ENCODE assay signal across 32 mouse cellular contexts in genomic region chr19:55501985-55502384, GRCm38 (mm10).
"Had no signal": no experiment of that assay in that cellular context is flagged by ENCODE, and none has a peak within 500 bp of the region (broad histone marks: within the 10 kb centered on the region; RNA-seq: fewer than 3 reads in every experiment).

No protein-coding gene starts in this region.

- ATAC-seq: liver, embryonic 12.5 days; liver, postnatal 0 days; lung, postnatal 0 days; midbrain, embryonic 13.5 days; midbrain, embryonic 15.5 days; midbrain, embryonic 16.5 days had no signal

- H3K27me3 ChIP-seq: limb, embryonic 12.5 days; limb, embryonic 13.5 days; limb, embryonic 15.5 days; liver, embryonic 12.5 days; liver, embryonic 13.5 days; liver, embryonic 15.5 days; lung, embryonic 15.5 days; megakaryocyte, embryonic 14.5 days; midbrain, embryonic 12.5 days; midbrain, embryonic 13.5 days; midbrain, embryonic 15.5 days; neural tube, embryonic 12.5 days had no signal

- H3K36me3 ChIP-seq: limb, embryonic 10.5 days; limb, embryonic 12.5 days; limb, embryonic 13.5 days; limb, embryonic 15.5 days; lung, embryonic 15.5 days; midbrain, embryonic 13.5 days; midbrain, embryonic 15.5 days; neural tube, embryonic 12.5 days had no signal

- H3K4me2 ChIP-seq: limb, embryonic 12.5 days; limb, embryonic 13.5 days; limb, embryonic 15.5 days; liver, embryonic 11.5 days; liver, embryonic 12.5 days; liver, embryonic 13.5 days; liver, embryonic 15.5 days; lung, embryonic 14.5 days; lung, embryonic 15.5 days; midbrain, embryonic 11.5 days; midbrain, embryonic 12.5 days; midbrain, embryonic 13.5 days; midbrain, embryonic 15.5 days; neural tube, embryonic 12.5 days had no signal

- H3K27ac ChIP-seq: limb, embryonic 10.5 days; limb, embryonic 12.5 days; limb, embryonic 13.5 days; limb, embryonic 15.5 days; liver, embryonic 12.5 days; liver, embryonic 13.5 days; liver, embryonic 14.5 days; liver, embryonic 15.5 days; lung, embryonic 15.5 days; macrophage; midbrain, embryonic 10.5 days; midbrain, embryonic 12.5 days; midbrain, embryonic 13.5 days; midbrain, embryonic 15.5 days; neural tube, embryonic 12.5 days had no signal

- H3K4me1 ChIP-seq: megakaryocyte, embryonic 14.5 days had no signal

- DNase-seq: left cerebral cortex, postnatal 4 days; liver; liver, embryonic 13.5 days; liver, postnatal 0 days; lung, adult 18-20 months; lung, adult 2 months; lung, embryonic 14.5 days; lung, postnatal 10 days; lung, postnatal 14 days; lung, postnatal 36 days; lung, postnatal 4 days; midbrain, embryonic 14.5 days had no signal

- H3K9ac ChIP-seq: limb, embryonic 12.5 days; limb, embryonic 13.5 days; limb, embryonic 15.5 days; liver, embryonic 12.5 days; liver, embryonic 13.5 days; liver, embryonic 14.5 days; liver, embryonic 15.5 days; liver, postnatal 0 days; lung, embryonic 14.5 days; lung, embryonic 15.5 days; midbrain, embryonic 12.5 days; midbrain, embryonic 13.5 days; midbrain, embryonic 15.5 days; neural tube, embryonic 12.5 days had no signal

- H3K9me3 ChIP-seq: limb, embryonic 10.5 days; limb, embryonic 12.5 days; limb, embryonic 13.5 days; limb, embryonic 15.5 days; liver, embryonic 12.5 days; liver, embryonic 13.5 days; liver, embryonic 15.5 days; lung, embryonic 15.5 days; megakaryocyte, embryonic 14.5 days; midbrain, embryonic 10.5 days; midbrain, embryonic 12.5 days; midbrain, embryonic 13.5 days; midbrain, embryonic 15.5 days; neural tube, embryonic 12.5 days had no signal

- H3K4me3 ChIP-seq: limb, embryonic 10.5 days; limb, embryonic 12.5 days; limb, embryonic 13.5 days; limb, embryonic 15.5 days; liver, embryonic 12.5 days; liver, embryonic 13.5 days; liver, embryonic 15.5 days; lung, embryonic 15.5 days; megakaryocyte, embryonic 14.5 days; midbrain, embryonic 10.5 days; midbrain, embryonic 12.5 days; midbrain, embryonic 13.5 days; midbrain, embryonic 15.5 days; myocyte; neural tube, embryonic 12.5 days had no signal
